In genomic region chr10:90464906-90465305, GRCm38 (mm10) we compare ENCODE assay signal across 22 mouse cellular contexts.
"Had no signal": no experiment of that assay in that cellular context is flagged by ENCODE, and none has a peak within 500 bp of the region (broad histone marks: within the 10 kb centered on the region; RNA-seq: fewer than 3 reads in every experiment).

No protein-coding gene starts in this region.

- H3K27ac ChIP-seq: lung, embryonic 15.5 days; macrophage; midbrain, embryonic 12.5 days; neural tube, embryonic 13.5 days; neural tube, embryonic 15.5 days had no signal

- H3K9me3 ChIP-seq: lung, embryonic 15.5 days; midbrain, embryonic 12.5 days; neural tube, embryonic 13.5 days; neural tube, embryonic 15.5 days had no signal

- H3K9ac ChIP-seq: liver, postnatal 0 days; lung, embryonic 15.5 days; midbrain, embryonic 12.5 days; neural tube, embryonic 13.5 days; neural tube, embryonic 15.5 days had no signal

- H3K4me1 ChIP-seq: lung, embryonic 15.5 days; megakaryocyte, embryonic 14.5 days; midbrain, embryonic 12.5 days; neural tube, embryonic 13.5 days; neural tube, embryonic 15.5 days had no signal

- H3K36me3 ChIP-seq: lung, embryonic 15.5 days; midbrain, embryonic 12.5 days; neural tube, embryonic 13.5 days; neural tube, embryonic 15.5 days had no signal

- DNase-seq: liver, postnatal 0 days; lung, adult 2 months; lung, postnatal 14 days; lung, postnatal 36 days; midbrain, embryonic 14.5 days; retina, postnatal 1 day; right cerebral cortex, adult 18-20 months; right cerebral cortex, postnatal 25 days; right cerebral cortex, postnatal 4 days; spleen, adult 18-20 months; thymus, adult 18-20 months; thymus, postnatal 14 days; thymus, postnatal 36 days had no signal

- H3K27me3 ChIP-seq: lung, embryonic 15.5 days; megakaryocyte, embryonic 14.5 days; neural tube, embryonic 13.5 days; neural tube, embryonic 15.5 days had no signal

- H3K4me3 ChIP-seq: lung, embryonic 15.5 days; megakaryocyte, embryonic 14.5 days; midbrain, embryonic 12.5 days; myocyte; neural tube, embryonic 13.5 days; neural tube, embryonic 15.5 days had no signal

- ATAC-seq: liver, postnatal 0 days; lung, postnatal 0 days; midbrain, embryonic 16.5 days had no signal

- H3K4me2 ChIP-seq: lung, embryonic 15.5 days; midbrain, embryonic 12.5 days; neural tube, embryonic 13.5 days; neural tube, embryonic 15.5 days had no signal
